Mouse (Mus musculus): ENCODE results near the gene Ttll9. TPM values are rescaled to one million over a fixed set of nuclear protein-coding genes. Genes with fewer than 3 reads are reported as not detected.

Gene Ttll9
- polyA plus RNA-seq (2015; fragmentation: Nextera tagmentation; extraction: Ambion mirVana): 0.18 and 0.31 TPM in 2 replicates

DNA sequence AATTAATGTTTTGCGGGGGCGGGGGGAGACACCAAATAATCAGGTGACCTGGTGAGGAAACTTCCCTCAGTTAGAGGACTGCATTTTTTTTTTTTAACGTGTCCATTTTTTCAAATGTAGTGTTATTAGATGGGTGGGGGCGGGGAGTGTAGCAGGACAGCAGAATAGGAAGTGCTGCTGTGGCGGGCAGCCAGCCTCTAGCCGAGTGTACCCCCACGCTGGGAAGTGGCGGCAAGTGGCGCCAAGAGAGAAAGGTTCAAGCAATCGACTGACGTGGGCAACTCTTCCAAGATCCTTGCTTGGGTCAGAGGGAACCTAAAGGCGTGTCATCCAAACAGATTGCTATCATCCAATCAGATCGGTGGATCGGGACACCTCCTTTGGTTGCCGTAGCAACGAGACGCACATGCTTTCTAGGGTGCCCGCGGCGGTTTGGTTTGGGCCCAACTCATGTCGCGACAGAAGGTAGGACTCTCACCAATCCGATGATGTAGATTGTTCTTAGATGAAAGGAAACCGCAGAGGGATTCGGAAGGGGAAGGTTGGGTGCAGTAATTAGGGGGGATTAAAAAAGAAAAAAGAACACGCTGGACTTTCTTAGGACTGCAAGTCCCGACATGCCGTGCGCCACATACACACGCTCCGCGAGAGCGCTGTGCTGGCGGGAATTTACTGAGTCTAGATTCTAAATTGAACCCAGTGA lies at the start of gene Ttll9:
Gene Ttll9 (plus strand): TSS at position 395 of the 703 bp plus-strand sequence.
- peak within 1 kb of the TSS; percentile 26; the same call in 1 of the 2 replicates for H3K9ac ChIP-seq (replicated peaks)
- no peaks in the 10 kb centered on the region for H3K9me3 ChIP-seq (ENCODE audit: low read length)
- peak within 1 kb of the TSS; percentile 45 for H3K4me3 ChIP-seq (ENCODE audit: low read depth, low read length)
- H3K27me3 ChIP-seq (ENCODE audit: insufficient read depth, low read length): 0 out of 2 replicates have a peak, but pooled peaks cover 3% of the 10 kb centered on the region
- 1% methylated on average over 34 of the region's 34 CpGs for WGBS (ENCODE audit: insufficient replicate concordance)
- H3K27ac ChIP-seq (ENCODE audit: low read depth): no peak within 1 kb of the TSS
- TF ChIP-seq CTCF (IDR thresholded peaks at IDR 0.05; ENCODE audit: low read depth) (no peak), EP300 (IDR thresholded peaks at IDR 0.05; ENCODE audit: low read depth) (no peak)
- DNase-seq (peak; percentile 72), ATAC-seq (peak; percentile 96)
- H3K36me3 ChIP-seq (replicated peaks; ENCODE audit: insufficient read depth, low read length): no peaks in the 10 kb centered on the region
- H3K4me1 ChIP-seq (ENCODE audit: insufficient read depth): no peaks in the 10 kb centered on the region
- H3K4me2 ChIP-seq (ENCODE audit: low read depth, low read length): peak within 1 kb of the TSS; percentile 78

DNA sequence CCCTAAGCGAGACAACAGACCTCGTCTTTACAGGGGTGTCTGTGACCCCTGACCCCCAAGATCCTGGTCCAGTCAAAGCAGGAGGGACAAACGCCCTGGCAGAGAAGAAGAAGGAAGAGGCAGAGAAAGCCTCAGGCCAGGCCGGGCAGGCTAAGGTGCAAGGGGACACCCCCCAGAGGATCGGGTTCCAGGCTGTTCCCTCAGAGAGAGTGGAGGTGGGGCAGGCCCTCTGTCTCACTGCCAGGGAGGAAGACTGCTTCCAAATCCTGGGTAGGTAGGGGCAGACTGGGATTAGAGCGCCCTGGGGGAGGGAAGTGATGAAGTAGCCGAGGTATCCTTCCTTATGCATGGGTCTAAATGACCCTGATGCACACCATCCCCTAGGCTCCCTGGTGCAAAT lies 48.8 kb upstream of the Ttll9 start:
- Histone ChIP-seq H3K9ac (replicated peaks) (no peak overlapping the region), H3K9me3 (ENCODE audit: low read length) (no peaks in the 10 kb centered on the region), H3K4me2 (ENCODE audit: low read depth, low read length) (no peak overlapping the region), H3K4me3 (ENCODE audit: low read depth, low read length) (no peak overlapping the region), H3K4me1 (ENCODE audit: insufficient read depth) (peaks cover 5% of the 10 kb centered on the region; the same call in 1 of the 2 replicates), H3K27me3 (ENCODE audit: insufficient read depth, low read length) (peaks cover 14% of the 10 kb centered on the region), H3K27ac (ENCODE audit: low read depth) (no peak overlapping the region), H3K36me3 (replicated peaks; ENCODE audit: insufficient read depth, low read length) (no peaks in the 10 kb centered on the region)
- TF ChIP-seq EP300 (IDR thresholded peaks at IDR 0.05; ENCODE audit: low read depth): no peak
- DNase-seq (no peak), ATAC-seq (no peak)
- WGBS (ENCODE audit: insufficient replicate concordance): 36% methylated on average over 7 of the region's 7 CpGs

DNA sequence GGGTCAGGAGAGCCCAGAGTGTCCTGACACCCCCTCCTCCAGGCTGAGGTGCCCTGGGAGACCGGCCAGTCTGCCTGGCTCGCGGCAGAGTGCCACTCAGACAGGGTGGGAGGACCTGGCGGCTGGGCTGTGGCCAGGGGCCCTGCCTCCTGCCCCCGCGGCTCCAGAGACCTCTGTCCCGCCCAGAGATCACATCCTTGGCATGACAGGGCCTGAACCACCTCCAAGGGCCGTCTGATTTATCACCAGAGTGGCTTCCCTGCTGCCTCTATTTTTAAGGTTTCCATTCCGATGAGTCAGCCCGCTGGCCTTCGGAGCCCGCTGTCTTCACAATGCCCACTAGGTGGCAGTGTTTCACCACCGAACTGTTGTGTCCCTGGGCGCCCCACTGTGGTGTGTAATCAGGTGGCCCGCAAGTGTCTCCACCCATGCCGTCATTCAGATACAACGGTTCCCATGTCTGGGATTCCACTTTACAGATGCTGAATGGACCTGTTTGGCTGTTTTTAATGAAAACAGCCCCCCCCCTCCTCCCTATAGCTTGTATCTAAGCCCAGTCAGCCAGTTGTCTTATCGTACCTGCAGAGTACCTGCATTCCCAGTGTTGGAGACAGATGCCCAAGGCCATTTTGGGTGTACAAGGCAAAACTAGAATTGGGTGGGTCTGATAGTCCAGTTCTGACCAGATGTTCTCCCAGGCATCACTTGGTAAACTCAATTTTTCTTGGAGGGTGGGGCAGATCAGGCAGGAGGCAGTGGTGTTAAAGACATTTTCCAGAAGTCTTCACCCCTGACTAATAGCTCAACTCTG lies 47.8 kb upstream of the Ttll9 start:
- peak; percentile 88 for DNase-seq
- no peaks in the 10 kb centered on the region for H3K9me3 ChIP-seq (ENCODE audit: low read length)
- H3K36me3 ChIP-seq (replicated peaks; ENCODE audit: insufficient read depth, low read length): no peaks in the 10 kb centered on the region
- H3K27ac ChIP-seq (ENCODE audit: low read depth): no peak overlapping the region
- TF ChIP-seq EP300 (IDR thresholded peaks at IDR 0.05; ENCODE audit: low read depth): no peak
- TF ChIP-seq CTCF (IDR thresholded peaks at IDR 0.05; ENCODE audit: low read depth): peak; percentile 94
- H3K4me1 ChIP-seq (ENCODE audit: insufficient read depth): peaks cover 5% of the 10 kb centered on the region; the same call in 1 of the 2 replicates
- H3K4me2 ChIP-seq (ENCODE audit: low read depth, low read length): peak overlapping the region; percentile 39; the same call in 1 of the 2 replicates
- no peak overlapping the region for H3K9ac ChIP-seq (replicated peaks)
- no peak overlapping the region for H3K4me3 ChIP-seq (ENCODE audit: low read depth, low read length)
- H3K27me3 ChIP-seq (ENCODE audit: insufficient read depth, low read length): peaks cover 14% of the 10 kb centered on the region
- 4% methylated on average over 18 of the region's 18 CpGs for WGBS (ENCODE audit: insufficient replicate concordance)
- peak; percentile 83 for ATAC-seq

DNA sequence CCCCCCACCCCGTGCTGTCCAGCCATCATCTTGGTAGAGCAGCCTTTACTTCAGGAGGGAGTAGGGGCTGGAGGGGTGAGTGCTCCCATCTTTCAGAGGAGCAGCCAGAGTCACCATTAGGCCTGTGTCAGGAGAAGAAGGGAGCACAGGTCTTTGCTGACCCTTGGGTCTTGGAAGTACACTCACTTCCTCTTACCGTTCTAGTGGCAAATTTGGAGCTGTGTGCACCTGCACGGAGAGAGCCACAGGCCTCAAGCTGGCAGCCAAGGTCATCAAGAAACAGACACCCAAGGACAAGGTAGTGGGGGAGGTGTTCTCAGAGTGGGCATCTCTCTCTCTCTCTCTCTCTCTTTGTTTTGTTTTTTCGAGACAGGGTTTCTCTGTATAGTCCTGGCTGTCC lies 46.8 kb upstream of the Ttll9 start:
- no peak for ATAC-seq
- no peaks in the 10 kb centered on the region for H3K9me3 ChIP-seq (ENCODE audit: low read length)
- no peak overlapping the region for H3K4me3 ChIP-seq (ENCODE audit: low read depth, low read length)
- no peak for TF ChIP-seq CTCF (IDR thresholded peaks at IDR 0.05; ENCODE audit: low read depth)
- no peak for TF ChIP-seq EP300 (IDR thresholded peaks at IDR 0.05; ENCODE audit: low read depth)
- 53% methylated on average over 4 of the region's 4 CpGs for WGBS (ENCODE audit: insufficient replicate concordance)
- no peak for DNase-seq
- peaks cover 14% of the 10 kb centered on the region for H3K27me3 ChIP-seq (ENCODE audit: insufficient read depth, low read length)
- H3K4me2 ChIP-seq (ENCODE audit: low read depth, low read length): no peak overlapping the region
- H3K36me3 ChIP-seq (replicated peaks; ENCODE audit: insufficient read depth, low read length): no peaks in the 10 kb centered on the region
- no peak overlapping the region for H3K27ac ChIP-seq (ENCODE audit: low read depth)
- H3K9ac ChIP-seq (replicated peaks): no peak overlapping the region
- peaks cover 5% of the 10 kb centered on the region; the same call in 1 of the 2 replicates for H3K4me1 ChIP-seq (ENCODE audit: insufficient read depth)

DNA sequence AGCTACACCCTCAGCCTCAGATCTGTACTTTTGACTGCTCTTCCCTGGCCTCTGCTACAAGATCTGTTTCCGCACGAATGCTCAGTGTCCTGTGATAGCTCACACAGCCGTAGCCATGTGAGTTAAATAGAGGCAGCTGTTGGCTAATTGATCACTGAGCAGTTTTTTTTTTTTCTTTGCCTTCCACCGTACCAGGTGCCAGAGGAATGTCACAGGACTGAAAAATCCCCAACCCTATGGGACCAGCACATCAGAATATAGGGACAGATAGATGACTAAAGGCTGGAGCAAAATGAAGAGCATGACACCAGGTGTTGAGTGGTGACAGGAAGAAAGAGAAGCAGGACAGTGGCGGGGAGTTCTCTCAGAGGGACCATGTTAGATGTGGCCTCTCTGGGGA lies 46.2 kb upstream of the Ttll9 start:
- H3K4me2 ChIP-seq (ENCODE audit: low read depth, low read length): no peak overlapping the region
- H3K27me3 ChIP-seq (ENCODE audit: insufficient read depth, low read length): peaks cover 14% of the 10 kb centered on the region
- no peak for DNase-seq
- peaks cover 5% of the 10 kb centered on the region; the same call in 1 of the 2 replicates for H3K4me1 ChIP-seq (ENCODE audit: insufficient read depth)
- H3K36me3 ChIP-seq (replicated peaks; ENCODE audit: insufficient read depth, low read length): no peaks in the 10 kb centered on the region
- no peak for TF ChIP-seq EP300 (IDR thresholded peaks at IDR 0.05; ENCODE audit: low read depth)
- TF ChIP-seq CTCF (IDR thresholded peaks at IDR 0.05; ENCODE audit: low read depth): no peak
- no peak for ATAC-seq
- 62% methylated on average over 5 of the region's 5 CpGs for WGBS (ENCODE audit: insufficient replicate concordance)
- H3K27ac ChIP-seq (ENCODE audit: low read depth): no peak overlapping the region
- no peak overlapping the region for H3K9ac ChIP-seq (replicated peaks)
- no peaks in the 10 kb centered on the region for H3K9me3 ChIP-seq (ENCODE audit: low read length)
- no peak overlapping the region for H3K4me3 ChIP-seq (ENCODE audit: low read depth, low read length)

DNA sequence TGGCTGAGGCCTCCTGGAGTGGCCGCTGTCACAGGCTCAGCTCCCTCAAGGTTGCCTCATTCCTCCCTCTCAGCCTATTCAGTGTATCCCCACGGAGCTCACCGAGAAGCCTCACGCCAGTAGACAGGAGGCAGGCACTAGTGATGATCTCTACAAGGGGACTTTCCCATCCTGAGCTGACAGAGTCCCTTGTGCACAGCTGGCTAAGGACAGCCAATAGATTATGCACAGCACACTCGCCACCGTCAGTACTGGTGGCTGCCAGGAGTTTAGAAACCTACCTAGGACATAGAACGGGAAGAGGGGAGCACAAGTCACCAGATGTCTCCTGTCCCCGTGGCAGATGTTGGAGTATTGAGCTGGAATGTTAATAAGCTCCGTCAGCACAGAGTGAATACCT lies 44.6 kb upstream of the Ttll9 start:
- H3K36me3 ChIP-seq (replicated peaks; ENCODE audit: insufficient read depth, low read length): no peaks in the 10 kb centered on the region
- DNase-seq (no peak), ATAC-seq (no peak)
- H3K4me3 ChIP-seq (ENCODE audit: low read depth, low read length): no peak overlapping the region
- H3K27ac ChIP-seq (ENCODE audit: low read depth): no peak overlapping the region
- WGBS (ENCODE audit: insufficient replicate concordance): 66% methylated on average over 9 of the region's 9 CpGs
- H3K27me3 ChIP-seq (ENCODE audit: insufficient read depth, low read length): peaks cover 11% of the 10 kb centered on the region
- H3K4me2 ChIP-seq (ENCODE audit: low read depth, low read length): no peak overlapping the region
- TF ChIP-seq CTCF (IDR thresholded peaks at IDR 0.05; ENCODE audit: low read depth): no peak
- TF ChIP-seq EP300 (IDR thresholded peaks at IDR 0.05; ENCODE audit: low read depth): no peak
- no peak overlapping the region for H3K9ac ChIP-seq (replicated peaks)
- peaks cover 5% of the 10 kb centered on the region; the same call in 1 of the 2 replicates for H3K4me1 ChIP-seq (ENCODE audit: insufficient read depth)
- H3K9me3 ChIP-seq (ENCODE audit: low read length): no peaks in the 10 kb centered on the region

Measured in liver, postnatal 0 days (tissue).